Mouse (Mus musculus) kidney, adult 9 months (tissue): ENCODE data around the gene Slc25a53.
"Not testable (repeated sequence)": the region's sequence is repeated elsewhere in the genome, so short reads cannot be mapped to it uniquely, and the experiment has no call there.

Source experiments
- DNase-seq: peaks from one replicate; pipeline ENCODE4 v3.0.0; 2022

Slc25a53 gene

DNA sequence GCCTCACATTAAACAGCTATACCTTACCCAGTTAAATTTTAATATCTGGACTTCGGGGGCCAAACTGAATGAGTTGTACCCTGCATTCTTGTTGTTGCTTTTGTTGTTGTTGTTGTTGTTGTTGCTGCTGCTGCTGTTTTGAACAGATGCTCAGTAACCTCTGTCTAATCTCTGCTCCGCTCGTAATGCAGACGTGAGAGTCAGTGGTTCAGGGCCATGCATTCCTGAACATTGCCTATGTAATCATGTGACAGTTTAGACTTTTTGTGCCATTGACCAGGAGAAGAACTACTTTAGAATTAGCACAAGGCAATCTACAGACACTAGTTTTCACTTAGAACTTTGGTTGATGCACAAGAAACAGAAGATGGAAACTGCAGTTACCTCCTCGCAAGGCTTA is 79.8 kb downstream of the Slc25a53 start:
- not testable (repeated sequence) for DNase-seq

GRCm38 (mm10) chrX:136957583-136958279 is 80.4 kb downstream of the Slc25a53 start:
- DNase-seq = peak; percentile 31

DNA sequence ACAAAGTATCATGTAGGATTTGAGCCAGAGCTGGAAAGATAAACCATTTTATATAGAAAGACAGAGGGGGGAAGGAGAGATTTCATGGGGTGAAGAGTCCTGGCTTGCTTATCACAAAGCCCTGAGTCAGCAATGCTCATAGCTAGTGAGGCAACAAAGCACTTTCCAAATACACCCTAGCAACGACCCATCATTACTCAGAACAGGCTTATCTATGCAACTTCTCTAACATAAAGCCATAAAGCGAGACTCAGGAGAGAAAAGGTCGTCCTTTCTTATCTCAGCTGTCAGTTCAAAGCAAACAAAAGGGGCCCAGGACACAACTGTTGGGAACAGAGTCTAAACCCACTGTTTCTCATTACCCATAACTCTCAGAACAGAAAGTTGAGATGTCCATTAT is 100.1 kb downstream of the Slc25a53 start:
- no peak for DNase-seq
